30 mouse cellular contexts compared by ENCODE assay signal in genomic region chr12:52908448-52909066, GRCm38 (mm10).
DNase-seq lines count a peak whose midpoint lies in the region; ATAC-seq and TF ChIP-seq lines count a peak whose summit lies in the region.
"Had no signal": no experiment of that assay in that cellular context is flagged by ENCODE, and none has a peak within 500 bp of the region (broad histone marks: within the 10 kb centered on the region; RNA-seq: fewer than 3 reads in every experiment).

No protein-coding gene starts in this region.

- no peak for TF ChIP-seq POLR2A in bone marrow, adult 2 months (IDR thresholded peaks at IDR 0.05; ENCODE audit: borderline replicate concordance, control insufficient read depth, low read depth, low read length)

- ATAC-seq in erythroid progenitor cell, adult 5-6 weeks (replicated peaks; ENCODE audit: low FRiP score, poor library complexity, severe bottlenecking), result no peak
- ATAC-seq: activated CD4-positive, CD25-positive, alpha-beta regulatory T cell, adult 4 months; forebrain, postnatal 0 days; intestine, postnatal 0 days; liver, embryonic 12.5 days; liver, postnatal 0 days had no signal

- no peaks in the 10 kb centered on the region for H3K27me3 ChIP-seq in limb, embryonic 10.5 days (ENCODE audit: low read depth, poor library complexity, severe bottlenecking)
- H3K27me3 ChIP-seq: CH12.LX; forebrain, embryonic 12.5 days; liver, embryonic 12.5 days; midbrain, embryonic 12.5 days; neural tube, embryonic 12.5 days; stomach, embryonic 15.5 days had no signal

- peaks cover 1% of the 10 kb centered on the region; the same call in 1 of the 2 replicates for H3K4me1 ChIP-seq in bone marrow, adult 2 months (ENCODE audit: control insufficient read depth, insufficient read depth, low read length)
- peaks cover 7% of the 10 kb centered on the region; the same call in 1 of the 2 replicates for H3K4me1 ChIP-seq in limb, embryonic 10.5 days
- H3K4me1 ChIP-seq: liver, embryonic 12.5 days; neural tube, embryonic 12.5 days; stomach, embryonic 15.5 days had no signal

- H3K36me3 ChIP-seq in limb, embryonic 10.5 days, result no peaks in the 10 kb centered on the region
- H3K36me3 ChIP-seq: forebrain, embryonic 12.5 days; limb, embryonic 13.5 days; liver, embryonic 12.5 days; midbrain, embryonic 12.5 days; neural tube, embryonic 12.5 days; stomach, embryonic 15.5 days had no signal

- peak overlapping the region; percentile 13 for H3K4me3 ChIP-seq in bone marrow, adult 2 months (replicated peaks; ENCODE audit: control insufficient read depth, low read depth, low read length)
- no peak overlapping the region for H3K4me3 ChIP-seq in limb, embryonic 10.5 days
- H3K4me3 ChIP-seq: erythroblast, embryonic 14.5 days; forebrain, embryonic 12.5 days; limb, embryonic 13.5 days; liver, embryonic 12.5 days; midbrain, embryonic 12.5 days; neural tube, embryonic 12.5 days; stomach, embryonic 15.5 days had no signal

- DNase-seq in 416B (ENCODE audit: low read depth), result peak; percentile 84
- no peak for DNase-seq in limb, embryonic 10.5 days (ENCODE audit: low spot score)
- peak; percentile 4 to 42 for DNase-seq in natural killer cell, adult 2 months (ENCODE audit: low spot score in 2 of 2)
- DNase-seq in adrenal gland, adult 8-10 months, result no peak
- no peak for DNase-seq in thymus, postnatal 4 days
- DNase-seq: adrenal gland, adult 2 months; cerebellum, adult 11-12 months; cerebellum, adult 9-11 months; forebrain, postnatal 0 days; gastrocnemius, postnatal 10 days; heart, postnatal 4 days; kidney, adult 9 months; kidney, postnatal 10 days; liver, postnatal 0 days; lung, postnatal 36 days; retina, postnatal 1 day; right cerebral cortex, postnatal 25 days had no signal

- H3K27ac ChIP-seq in bone marrow, adult 2 months (ENCODE audit: control insufficient read depth, insufficient read depth, low read depth, low read length, poor library complexity), result peak overlapping the region; percentile 19; the same call in 1 of the 2 replicates
- H3K27ac ChIP-seq in limb, embryonic 10.5 days, result 0 out of 2 replicates have a peak overlapping the region, but pooled peaks have one; percentile 6
- H3K27ac ChIP-seq: forebrain, embryonic 12.5 days; hindbrain, embryonic 14.5 days; limb, embryonic 13.5 days; liver, embryonic 12.5 days; midbrain, embryonic 12.5 days; neural tube, embryonic 12.5 days; stomach, embryonic 15.5 days had no signal

- no peak for TF ChIP-seq CTCF in bone marrow, adult 2 months (IDR thresholded peaks at IDR 0.05; ENCODE audit: control insufficient read depth, insufficient read depth, low read length)

- no peaks in the 10 kb centered on the region for H3K9me3 ChIP-seq in limb, embryonic 10.5 days (replicated peaks)
- H3K9me3 ChIP-seq: forebrain, embryonic 12.5 days; limb, embryonic 13.5 days; liver, embryonic 12.5 days; midbrain, embryonic 12.5 days; neural tube, embryonic 12.5 days; stomach, embryonic 15.5 days had no signal

- WGBS in bone marrow, adult 2 months, result 13% methylated on average over 13 of the region's 13 CpGs
- 66% methylated on average over 13 of the region's 13 CpGs for WGBS in limb, embryonic 10.5 days

Comparison
In these comparisons a context has a peak if more than half of its experiments do, and no peak if none do; other contexts are left out.
1. DNase-seq: peak in 416B (single experiment) and natural killer cell, adult 2 months (2 of 2); none in limb, embryonic 10.5 days (single experiment), adrenal gland, adult 8-10 months (single experiment) and thymus, postnatal 4 days (single experiment).